Mouse (Mus musculus) heart, embryonic 13.5 days (tissue): ENCODE results near the gene Rab11b. TPM values are rescaled to one million over a fixed set of nuclear protein-coding genes. Genes with fewer than 3 reads are reported as not detected.

Experiments used
- ATAC-seq: fragments of 200-750 bp; cut with Nextera tagmentation; 2 replicates; pipeline ENCODE4 v1.8.0; 2017; ENCODE audit warnings: moderate TSS enrichment; ENCODE audit not compliant: insufficient number of reproducible peaks, low FRiP score, low TSS enrichment; ENCODE audit errors: extremely low read depth
- H3K27ac ChIP-seq: fragments of 300-500 bp; sonication (generic); replicated peaks from 2 replicates; pipeline ENCODE4 v1.5.1; 2015; ENCODE audit warnings: moderate library complexity, mild to moderate bottlenecking, inconsistent platforms
- H3K27me3 ChIP-seq: fragments of 300-500 bp; sonication (generic); replicated peaks from 2 replicates; pipeline ENCODE4 v1.6.1; 2015; ENCODE audit warnings: mild to moderate bottlenecking, inconsistent platforms
- H3K36me3 ChIP-seq: fragments of 300-500 bp; sonication (generic); 2 replicates; pipeline ENCODE4 v1.6.1; 2015; ENCODE audit warnings: mild to moderate bottlenecking, inconsistent platforms
- H3K4me1 ChIP-seq: fragments of 300-500 bp; sonication (generic); 2 replicates; pipeline ENCODE4 v1.6.1; 2015; ENCODE audit warnings: inconsistent platforms
- H3K4me2 ChIP-seq: fragments of 300-500 bp; sonication (generic); 2 replicates; pipeline ENCODE4 v1.6.1; 2015; ENCODE audit warnings: inconsistent platforms, mild to moderate bottlenecking, moderate library complexity
- H3K4me3 ChIP-seq: fragments of 300-500 bp; sonication (generic); 2 replicates; pipeline ENCODE4 v1.5.1; 2015; ENCODE audit warnings: moderate library complexity, mild to moderate bottlenecking, inconsistent platforms
- H3K9ac ChIP-seq: fragments of 300-500 bp; sonication (generic); 2 replicates; pipeline ENCODE4 v1.6.1; 2015; ENCODE audit warnings: inconsistent platforms, mild to moderate bottlenecking, moderate library complexity
- H3K9me3 ChIP-seq: fragments of 300-500 bp; sonication (generic); 2 replicates; pipeline ENCODE4 v1.6.1; 2016; ENCODE audit warnings: inconsistent platforms
- WGBS: fragments of 180-500 bp; shearing (Covaris S2); methylation state at CpG from one replicate; pipeline ENCODE4 v1.1.7; 2015; ENCODE audit warnings: mixed read lengths; 5-methylcytosine and 5-hydroxymethylcytosine counted together
- polyA plus RNA-seq: library from polyadenylated mRNA; unstranded; fragments of >200 nt; fragmentation: Nextera tagmentation; extraction: Ambion mirVana; gene quantifications from 2 replicates; pipeline ENCODE4 v1.2.1, GENCODE M21; 2015

Gene Rab11b
- polyA plus RNA-seq, 1 experiment from 2014 or later: 318 TPM

DNA sequence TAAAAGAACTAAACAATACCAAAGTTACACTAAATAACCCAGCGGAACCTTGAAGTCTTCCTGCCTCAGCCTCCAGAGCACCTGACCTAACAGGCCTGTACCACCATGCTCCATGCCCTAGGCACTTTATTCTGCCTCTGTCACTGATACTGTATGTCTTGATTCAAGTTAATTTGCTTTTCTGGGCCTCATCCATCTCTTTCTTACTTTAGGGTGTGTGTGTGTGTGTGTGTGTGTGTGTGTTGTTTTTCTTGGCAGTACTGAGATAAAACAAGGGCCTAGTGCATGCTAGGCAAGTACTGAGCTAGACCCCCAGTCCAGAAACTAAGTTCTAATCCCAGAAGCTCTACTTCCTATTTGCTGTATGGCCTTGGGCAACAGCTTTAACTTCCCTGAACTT, 43.1 kb downstream of the Rab11b start:
- H3K9me3 ChIP-seq: no peaks in the 10 kb centered on the region
- peaks cover 10% of the 10 kb centered on the region for H3K4me1 ChIP-seq
- H3K4me2 ChIP-seq: peak overlapping the region; percentile 69
- 0 out of 2 replicates have a peak, but pooled peaks cover 3% of the 10 kb centered on the region for H3K36me3 ChIP-seq
- H3K4me3 ChIP-seq: peak overlapping the region; percentile 68
- peak overlapping the region; percentile 30; the same call in 1 of the 2 replicates for H3K9ac ChIP-seq
- ATAC-seq: no peak
- no peaks in the 10 kb centered on the region for H3K27me3 ChIP-seq
- WGBS: 100% methylated on average over 1 of the region's 1 CpGs
- no peak overlapping the region for H3K27ac ChIP-seq

DNA sequence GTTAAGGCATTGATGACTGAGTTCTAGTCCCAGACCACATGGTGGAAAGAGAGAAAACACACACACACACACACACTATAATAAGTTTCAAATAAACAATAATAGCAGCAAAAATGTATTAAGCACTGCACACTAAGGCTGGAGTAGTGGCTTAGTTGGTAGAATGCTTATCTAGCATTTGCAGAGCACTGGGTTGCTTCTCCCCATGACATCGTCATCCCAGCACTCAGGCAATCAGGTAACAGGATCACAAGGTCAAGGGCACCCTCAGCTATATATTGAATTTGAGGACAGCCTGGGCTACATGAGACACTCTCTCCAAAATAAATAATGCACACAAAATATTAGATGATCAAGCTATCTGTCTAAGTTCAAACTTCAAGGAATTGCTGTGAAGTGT, 45.6 kb downstream of the Rab11b start:
- Histone ChIP-seq H3K4me2 (peak overlapping the region; percentile 69), H3K9ac (no peak overlapping the region), H3K4me1 (peaks cover 10% of the 10 kb centered on the region), H3K36me3 (peaks cover 20% of the 10 kb centered on the region), H3K27ac (no peak overlapping the region), H3K9me3 (peaks cover 9% of the 10 kb centered on the region; the same call in 1 of the 2 replicates), H3K27me3 (no peaks in the 10 kb centered on the region), H3K4me3 (peak overlapping the region; percentile 1; the same call in 1 of the 2 replicates)
- 43% methylated on average over 1 of the region's 1 CpGs for WGBS
- ATAC-seq: no peak

DNA sequence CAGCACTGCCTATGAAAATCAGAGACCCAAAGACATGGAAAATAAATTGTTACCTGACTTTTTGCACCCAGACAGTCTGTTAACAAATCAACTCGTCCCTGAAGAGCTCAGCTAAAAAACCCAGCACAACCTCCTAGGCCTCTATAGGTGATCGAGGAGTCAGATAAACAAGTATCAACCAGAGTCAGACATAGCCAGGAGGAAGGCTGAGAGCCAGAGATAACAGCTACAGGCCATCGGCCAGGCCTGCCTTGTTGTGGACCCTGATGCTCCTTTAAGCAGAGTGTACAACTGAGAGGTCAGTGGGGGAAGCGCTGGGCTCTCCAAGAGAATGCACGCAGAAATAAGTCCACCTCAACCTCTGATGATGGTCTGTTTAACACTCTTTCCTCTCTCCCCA, 47.1 kb downstream of the Rab11b start:
- ATAC-seq: peak; percentile 51; the same call in 1 of the 2 replicates
- no peak overlapping the region for H3K9ac ChIP-seq
- peak overlapping the region; percentile 20; the same call in 1 of the 2 replicates for H3K4me3 ChIP-seq
- 32% methylated on average over 5 of the region's 5 CpGs for WGBS
- peak overlapping the region; percentile 69 for H3K4me2 ChIP-seq
- no peaks in the 10 kb centered on the region for H3K27me3 ChIP-seq
- H3K4me1 ChIP-seq: peaks cover 10% of the 10 kb centered on the region
- peak overlapping the region; percentile 31 for H3K27ac ChIP-seq
- H3K36me3 ChIP-seq: peaks cover 34% of the 10 kb centered on the region
- H3K9me3 ChIP-seq: peaks cover 9% of the 10 kb centered on the region; the same call in 1 of the 2 replicates

DNA sequence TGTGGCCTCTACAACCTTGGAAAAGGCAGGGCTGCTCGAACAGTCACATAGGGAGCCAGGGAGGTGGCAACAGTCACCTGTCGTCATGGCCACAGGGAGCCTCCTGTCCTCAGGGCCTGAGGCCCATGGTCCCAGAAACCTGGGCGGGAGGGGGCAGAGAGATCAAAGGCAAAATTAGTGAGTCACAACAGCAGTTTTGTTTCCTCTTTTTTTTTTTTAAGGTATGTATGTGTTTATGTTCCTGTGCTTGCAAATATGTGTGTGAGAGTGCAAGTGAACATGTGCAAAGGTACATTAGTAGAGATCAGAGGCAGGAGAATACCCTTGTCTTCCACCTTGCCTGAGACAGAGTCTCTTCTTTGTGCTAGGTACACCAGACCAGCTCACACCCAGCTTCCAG, 50.5 kb downstream of the Rab11b start:
- peaks cover 7% of the 10 kb centered on the region for H3K4me1 ChIP-seq
- no peak overlapping the region for H3K27ac ChIP-seq
- H3K4me3 ChIP-seq: no peak overlapping the region
- no peak overlapping the region for H3K9ac ChIP-seq
- no peak for ATAC-seq
- peaks cover 9% of the 10 kb centered on the region; the same call in 1 of the 2 replicates for H3K9me3 ChIP-seq
- peak overlapping the region; percentile 10; the same call in 1 of the 2 replicates for H3K4me2 ChIP-seq
- no peaks in the 10 kb centered on the region for H3K27me3 ChIP-seq
- peaks cover 61% of the 10 kb centered on the region for H3K36me3 ChIP-seq
- 79% methylated on average over 3 of the region's 3 CpGs for WGBS

DNA sequence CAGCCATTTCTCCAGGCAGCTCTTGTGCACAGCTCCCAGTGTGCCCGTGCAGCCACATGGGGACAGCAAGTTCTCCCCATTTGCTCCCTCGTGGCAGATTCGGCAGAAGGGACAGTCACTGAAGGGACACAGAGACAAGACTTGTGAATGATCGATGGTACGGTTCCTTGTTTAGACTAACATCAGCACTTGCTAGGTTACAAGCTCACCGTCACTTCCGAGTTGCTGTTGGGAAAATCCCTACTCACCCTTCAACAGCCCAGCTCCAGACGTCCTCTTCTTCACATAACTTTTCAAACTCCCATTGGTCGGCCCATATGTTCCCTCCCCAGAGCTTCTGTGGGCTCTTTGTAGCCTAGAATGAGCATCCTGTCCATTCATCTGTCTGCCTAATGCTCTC, 57.2 kb downstream of the Rab11b start:
- Histone ChIP-seq H3K4me3 (no peak overlapping the region), H3K4me2 (no peak overlapping the region), H3K9ac (no peak overlapping the region), H3K27ac (no peak overlapping the region), H3K4me1 (no peaks in the 10 kb centered on the region), H3K9me3 (no peaks in the 10 kb centered on the region), H3K27me3 (no peaks in the 10 kb centered on the region), H3K36me3 (peaks cover 80% of the 10 kb centered on the region)
- ATAC-seq: no peak
- WGBS: 84% methylated on average over 9 of the region's 9 CpGs

DNA sequence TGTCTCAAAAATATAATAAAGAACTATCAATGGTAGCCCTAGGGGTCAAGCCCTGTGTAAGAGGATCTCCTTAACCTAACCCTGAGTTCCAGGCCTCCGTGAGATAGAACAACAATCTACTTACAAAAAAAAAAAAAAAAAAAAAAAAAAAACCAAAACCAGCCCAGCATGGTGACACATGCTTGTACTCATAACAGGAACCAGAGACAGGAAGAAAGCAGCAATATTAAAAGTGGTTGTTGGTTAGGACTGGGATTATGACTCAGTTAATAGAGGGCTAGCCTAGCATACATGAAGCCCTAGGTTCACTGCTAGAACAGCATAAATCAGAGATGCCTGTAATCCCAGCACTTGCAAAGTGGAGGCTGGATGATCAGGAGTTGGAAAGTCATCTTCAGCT, 58.2 kb downstream of the Rab11b start:
- no peaks in the 10 kb centered on the region for H3K4me1 ChIP-seq
- H3K27me3 ChIP-seq: no peaks in the 10 kb centered on the region
- H3K4me2 ChIP-seq: no peak overlapping the region
- WGBS: 61% methylated on average over 1 of the region's 1 CpGs
- ATAC-seq: no peak
- H3K9me3 ChIP-seq: no peaks in the 10 kb centered on the region
- no peak overlapping the region for H3K27ac ChIP-seq
- H3K4me3 ChIP-seq: no peak overlapping the region
- H3K9ac ChIP-seq: no peak overlapping the region
- H3K36me3 ChIP-seq: peaks cover 82% of the 10 kb centered on the region

DNA sequence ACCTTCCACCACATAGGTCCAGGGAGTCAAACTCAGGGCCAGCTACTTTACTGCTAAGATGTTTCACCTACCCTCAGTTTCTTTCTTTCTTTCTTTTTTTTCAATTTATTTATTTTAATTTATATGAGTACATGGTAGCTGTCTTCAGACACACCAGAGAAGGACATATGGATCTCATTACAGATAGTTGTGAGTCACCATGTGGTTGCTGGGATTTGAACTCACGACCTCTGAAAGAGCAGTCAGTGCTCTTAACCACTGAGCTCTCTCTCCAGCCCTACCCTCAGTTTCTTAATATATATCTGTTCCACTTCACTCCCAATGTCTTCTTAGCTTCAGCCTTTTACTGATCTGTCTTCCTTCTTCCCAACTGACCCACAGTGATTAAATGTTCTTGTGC, 64.9 kb downstream of the Rab11b start:
- WGBS: 88% methylated on average over 1 of the region's 1 CpGs
- Histone ChIP-seq H3K27ac (no peak overlapping the region), H3K27me3 (no peaks in the 10 kb centered on the region), H3K36me3 (peaks cover 76% of the 10 kb centered on the region), H3K9me3 (no peaks in the 10 kb centered on the region), H3K4me1 (no peaks in the 10 kb centered on the region), H3K9ac (no peak overlapping the region), H3K4me3 (no peak overlapping the region), H3K4me2 (no peak overlapping the region)
- ATAC-seq: no peak

Other genes starting within 250 kb of the Rab11b start
- 39.3 and 41.8 TPM in 2 replicates for gene Adamts10, start 236.3 kb downstream of the Rab11b start, polyA plus RNA-seq
- 2.1 and 3.0 TPM in 2 replicates for gene Myo1f, start 204.8 kb downstream of the Rab11b start, polyA plus RNA-seq
- 30.7 and 32.1 TPM in 2 replicates for gene Zfp414, start 131.4 kb downstream of the Rab11b start, polyA plus RNA-seq
- gene Pram1, start 122.5 kb downstream of the Rab11b start, polyA plus RNA-seq: 0.56 and 0.64 TPM in 2 replicates
- 190 and 194 TPM in 2 replicates for gene Hnrnpm, start 73.7 kb downstream of the Rab11b start, polyA plus RNA-seq
- gene March2, start 41.9 kb downstream of the Rab11b start, polyA plus RNA-seq: 77.3 and 83.7 TPM in 2 replicates
- gene Angptl4, start 21.3 kb upstream of the Rab11b start, polyA plus RNA-seq: 17.0 and 17.8 TPM in 2 replicates
- 40.0 and 47.0 TPM in 2 replicates for gene Kank3, start 50.0 kb upstream of the Rab11b start, polyA plus RNA-seq
- gene Rps28, start 64.0 kb upstream of the Rab11b start, polyA plus RNA-seq: 570 and 648 TPM in 2 replicates
- 527 and 576 TPM in 2 replicates for gene Ndufa7, start 64.0 kb upstream of the Rab11b start, polyA plus RNA-seq
- 48.1 and 50.0 TPM in 2 replicates for gene Cd320, start 82.6 kb upstream of the Rab11b start, polyA plus RNA-seq
- not detected in 2 replicates for gene Gm7029, start 113.3 kb upstream of the Rab11b start, polyA plus RNA-seq
- 5.3 and 5.4 TPM in 2 replicates for gene Kifc1, start 130.1 kb upstream of the Rab11b start, polyA plus RNA-seq
- gene Platr17, start 144.6 kb upstream of the Rab11b start, polyA plus RNA-seq: 0.19 TPM in 1 of 2 replicates, not detected in the other
- gene Daxx, start 148.9 kb upstream of the Rab11b start, polyA plus RNA-seq: 31.7 and 35.3 TPM in 2 replicates
- 34.2 and 36.8 TPM in 2 replicates for gene Tapbp, start 155.4 kb upstream of the Rab11b start, polyA plus RNA-seq
- 12.8 and 12.9 TPM in 2 replicates for gene Zbtb22, start 155.4 kb upstream of the Rab11b start, polyA plus RNA-seq
- gene Rgl2, start 169.0 kb upstream of the Rab11b start, polyA plus RNA-seq: 32.6 and 37.6 TPM in 2 replicates
- 113 and 125 TPM in 2 replicates for gene Pfdn6, start 179.8 kb upstream of the Rab11b start, polyA plus RNA-seq
- 20.5 and 20.6 TPM in 2 replicates for gene Wdr46, start 180.1 kb upstream of the Rab11b start, polyA plus RNA-seq
- 4.5 and 7.0 TPM in 2 replicates for gene B3galt4, start 191.0 kb upstream of the Rab11b start, polyA plus RNA-seq
- 36.0 and 39.6 TPM in 2 replicates for gene Vps52, start 195.3 kb upstream of the Rab11b start, polyA plus RNA-seq
- gene Rps18, start 195.5 kb upstream of the Rab11b start, polyA plus RNA-seq: 923 and 1,093 TPM in 2 replicates
- 23.4 and 32.0 TPM in 2 replicates for gene H2-K1, start 239.8 kb upstream of the Rab11b start, polyA plus RNA-seq